Mouse (Mus musculus) CH12.LX (cell line): Measurements from ENCODE around the gene Astn2.

Experiments used
- BHLHE40 ChIP-seq: IDR thresholded peaks from 2 replicates; pipeline ENCODE4 v1.6.1; 2011; ENCODE audit warnings: mild to moderate bottlenecking, low read depth, low read length, improper control_type of control experiment
- CHD2 ChIP-seq: IDR thresholded peaks from 2 replicates; pipeline ENCODE4 v1.6.1; 2011; ENCODE audit warnings: low read length, improper control_type of control experiment
- CTCF ChIP-seq, 2 experiments: IDR thresholded peaks in 1 of 2; conservative IDR thresholded peaks in 1 of 2; 2 replicates each; pipeline ENCODE4 v1.5.1; 2011 to 2012; ENCODE audit warnings: low read depth in 2 of 2, low read length in 2 of 2, improper control_type of control experiment in 1 of 2, inconsistent platforms in 1 of 2, mild to moderate bottlenecking in 1 of 2, moderate library complexity in 1 of 2
- EP300 ChIP-seq: IDR thresholded peaks from 2 replicates; pipeline ENCODE4 v1.6.1; 2011; ENCODE audit warnings: low read length, improper control_type of control experiment
- GABPA ChIP-seq: IDR thresholded peaks from 2 replicates; pipeline ENCODE4 v1.6.1; 2012; ENCODE audit warnings: low read depth, low read length, improper control_type of control experiment, inconsistent platforms; ENCODE audit not compliant: insufficient replicate concordance
- HCFC1 ChIP-seq: IDR thresholded peaks from 2 replicates; pipeline ENCODE4 v1.6.1; 2012; ENCODE audit warnings: low read depth, mild to moderate bottlenecking, inconsistent platforms, low read length, improper control_type of control experiment
- MAZ ChIP-seq: IDR thresholded peaks from 2 replicates; pipeline ENCODE4 v1.6.1; 2012; ENCODE audit warnings: low read depth, mild to moderate bottlenecking, inconsistent platforms, low read length, improper control_type of control experiment, moderate library complexity
- MXI1 ChIP-seq: IDR thresholded peaks from 2 replicates; pipeline ENCODE4 v1.6.1; 2011; ENCODE audit warnings: mild to moderate bottlenecking, low read depth, low read length, improper control_type of control experiment
- MYC ChIP-seq: IDR thresholded peaks from 2 replicates; pipeline ENCODE4 v1.6.1; 2011; ENCODE audit warnings: low read depth, mild to moderate bottlenecking, improper control_type of control experiment, low read length
- POLR2A ChIP-seq: IDR thresholded peaks from 2 replicates; pipeline ENCODE4 v1.6.1; 2011; ENCODE audit warnings: low read depth, mild to moderate bottlenecking, improper control_type of control experiment, low read length
- POLR2AphosphoS2 ChIP-seq: IDR thresholded peaks from 2 replicates; pipeline ENCODE4 v1.6.1; 2011; ENCODE audit warnings: low read depth, low read length, improper control_type of control experiment
- SMC3 ChIP-seq: IDR thresholded peaks from 2 replicates; pipeline ENCODE4 v1.6.1; 2011; ENCODE audit warnings: low read depth, low read length, improper control_type of control experiment
- USF1 ChIP-seq: IDR thresholded peaks from 2 replicates; pipeline ENCODE4 v1.6.1; 2014; ENCODE audit warnings: low read depth, mild to moderate bottlenecking, inconsistent platforms, low read length, improper control_type of control experiment
- USF2 ChIP-seq: conservative IDR thresholded peaks from 2 replicates; pipeline ENCODE4 v1.6.1; 2011; ENCODE audit warnings: low read depth, low read length, improper control_type of control experiment

DNA sequence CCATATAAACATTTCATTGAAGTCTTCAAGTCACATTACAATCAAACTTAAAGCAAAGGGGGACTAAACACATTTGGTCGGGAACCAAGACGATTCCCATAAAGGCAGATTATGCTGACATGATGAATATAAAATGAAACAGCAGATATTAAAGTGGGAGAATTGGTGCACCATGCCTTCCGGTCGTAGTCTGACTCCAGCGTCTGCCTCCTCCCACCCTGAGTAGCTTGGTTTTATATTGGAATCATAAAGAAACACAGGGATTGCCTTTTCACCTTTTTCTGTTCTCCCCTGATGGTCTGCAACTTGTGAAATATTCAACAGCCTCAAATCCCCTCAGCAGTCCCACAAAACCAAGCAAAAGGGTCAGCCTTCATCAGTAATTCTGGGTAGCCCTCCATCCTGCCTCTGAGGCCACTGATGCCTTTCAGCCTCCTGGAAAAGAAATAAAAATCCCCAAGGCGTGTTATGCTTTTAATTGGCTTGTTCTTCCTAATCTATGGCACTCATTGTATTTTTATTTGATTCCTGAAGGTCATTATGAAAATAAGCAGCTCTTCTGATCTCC, 132.8 kb downstream of the Astn2 start:
- TF ChIP-seq BHLHE40 (no peak), CTCF (conservative IDR thresholded peaks at IDR 0.05 in 1 of 2, IDR thresholded peaks at IDR 0.05 in 1 of 2; ENCODE audit: low read depth in 2 of 2, low read length in 2 of 2) (no peak), GABPA (no peak), POLR2AphosphoS2 (no peak), POLR2A (no peak), CHD2 (no peak), MXI1 (no peak), USF1 (no peak), MAZ (no peak), EP300 (no peak), MYC (no peak), USF2 (no peak), HCFC1 (no peak), SMC3 (no peak)
